Mouse (Mus musculus): ENCODE results near the gene Abhd10. TPM values are rescaled to one million over a fixed set of nuclear protein-coding genes. Genes with fewer than 3 reads are reported as not detected.

Gene Abhd10
- polyA plus RNA-seq, 1 experiment = 9.3 TPM

DNA sequence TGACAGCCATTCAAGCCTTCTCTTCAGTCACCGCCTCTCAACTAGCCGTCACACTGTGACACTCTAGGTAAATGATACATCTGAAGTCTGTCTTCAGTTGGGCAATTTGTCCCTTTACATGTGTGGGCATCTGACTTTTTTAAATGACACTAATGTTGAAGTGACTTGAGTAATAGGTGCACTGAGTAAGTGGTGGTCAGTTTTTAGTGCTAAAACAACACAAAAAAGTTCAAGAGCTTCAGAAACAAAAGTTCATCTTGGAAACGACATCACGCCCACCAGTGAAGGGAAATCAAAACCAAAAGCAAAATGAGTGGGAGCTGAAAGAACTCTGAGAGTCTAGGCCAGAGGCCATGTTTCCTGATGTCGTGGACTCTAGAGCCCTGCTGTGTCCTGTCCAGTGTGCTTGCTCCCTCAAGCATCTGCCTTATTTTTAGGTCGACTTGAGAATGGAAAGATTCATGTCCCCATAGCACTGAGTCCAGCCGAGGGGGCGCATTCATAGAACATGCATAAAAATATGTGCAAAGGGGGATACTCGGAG, 16.0 kb upstream of the Abhd10 start:
- H3K4me3 ChIP-seq (ENCODE audit: control insufficient read depth, low read depth, low read length) = no peak overlapping the region
- no peak for TF ChIP-seq CTCF (IDR thresholded peaks at IDR 0.05; ENCODE audit: control insufficient read depth, insufficient read depth, insufficient replicate concordance, low read depth, low read length)
- TF ChIP-seq POLR2A (IDR thresholded peaks at IDR 0.05; ENCODE audit: control insufficient read depth, low read depth, low read length) = no peak
- H3K4me1 ChIP-seq (ENCODE audit: control insufficient read depth, insufficient read depth, low read length) = peaks cover 7% of the 10 kb centered on the region
- H3K36me3 ChIP-seq (ENCODE audit: control insufficient read depth, insufficient read depth, low read length) = no peaks in the 10 kb centered on the region
- H3K27ac ChIP-seq (ENCODE audit: control insufficient read depth, insufficient read depth, low read depth, low read length) = no peak overlapping the region
- H3K27me3 ChIP-seq (ENCODE audit: control insufficient read depth, insufficient read depth, low read length) = no peaks in the 10 kb centered on the region

DNA sequence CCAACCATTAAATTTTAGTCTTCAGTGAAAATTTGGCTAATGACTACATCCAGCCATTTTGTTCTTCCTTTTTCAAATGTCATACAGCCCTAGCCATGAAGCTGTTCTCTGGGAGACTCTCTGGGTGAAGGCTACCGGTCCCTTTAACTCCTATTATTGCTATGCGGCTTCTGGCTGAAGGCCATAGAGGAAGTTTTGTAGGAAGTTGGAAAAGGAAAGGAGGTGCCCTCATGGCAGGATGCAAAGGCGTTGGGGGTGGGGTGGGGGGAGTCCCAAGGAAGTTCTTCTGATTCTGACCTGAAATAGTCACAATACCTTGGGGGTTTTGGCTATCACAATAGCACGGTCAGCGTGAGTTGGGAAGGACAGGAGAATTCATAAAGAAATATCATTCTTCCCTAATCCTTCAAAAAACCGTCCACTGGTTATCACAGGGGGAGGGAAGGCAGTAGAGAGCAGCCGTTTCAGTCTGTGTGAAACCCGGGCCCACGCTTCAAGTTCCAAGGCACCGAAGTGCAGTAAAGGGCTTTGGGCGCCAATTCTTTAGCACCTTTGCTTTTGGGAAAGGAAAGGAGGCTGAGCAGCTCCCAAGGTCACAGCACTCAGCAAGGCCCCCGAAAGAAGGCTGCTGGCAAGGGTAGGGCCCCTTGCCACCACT, 14.8 kb upstream of the Abhd10 start:
- TF ChIP-seq CTCF (IDR thresholded peaks at IDR 0.05; ENCODE audit: control insufficient read depth, insufficient read depth, insufficient replicate concordance, low read depth, low read length) (no peak), POLR2A (IDR thresholded peaks at IDR 0.05; ENCODE audit: control insufficient read depth, low read depth, low read length) (no peak)
- no peaks in the 10 kb centered on the region for H3K36me3 ChIP-seq (ENCODE audit: control insufficient read depth, insufficient read depth, low read length)
- no peak overlapping the region for H3K4me3 ChIP-seq (ENCODE audit: control insufficient read depth, low read depth, low read length)
- H3K27ac ChIP-seq (ENCODE audit: control insufficient read depth, insufficient read depth, low read depth, low read length) = no peak overlapping the region
- no peaks in the 10 kb centered on the region for H3K27me3 ChIP-seq (ENCODE audit: control insufficient read depth, insufficient read depth, low read length)
- peaks cover 7% of the 10 kb centered on the region for H3K4me1 ChIP-seq (ENCODE audit: control insufficient read depth, insufficient read depth, low read length)

DNA sequence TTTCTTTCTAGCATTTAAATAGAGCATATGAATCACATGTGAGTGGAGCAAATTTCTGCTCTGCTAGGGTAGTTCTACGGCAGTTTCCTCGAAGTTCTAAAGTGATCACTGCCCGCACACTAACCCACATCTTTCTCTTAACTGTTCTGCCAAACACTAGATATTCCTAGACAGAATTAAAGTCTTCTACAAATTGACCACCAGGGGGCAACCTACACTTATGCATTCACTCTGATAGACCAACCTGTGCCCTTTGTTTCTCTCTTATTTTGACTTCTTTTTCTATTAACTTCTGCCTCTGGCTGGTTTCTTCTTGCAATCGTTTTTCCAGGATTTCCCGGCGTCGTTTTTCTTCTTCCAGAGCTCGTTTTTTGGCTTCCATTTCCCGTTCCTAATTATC, 14.1 kb upstream of the Abhd10 start:
- H3K4me3 ChIP-seq (ENCODE audit: control insufficient read depth, low read depth, low read length) = no peak overlapping the region
- no peaks in the 10 kb centered on the region for H3K36me3 ChIP-seq (ENCODE audit: control insufficient read depth, insufficient read depth, low read length)
- no peak for TF ChIP-seq POLR2A (IDR thresholded peaks at IDR 0.05; ENCODE audit: control insufficient read depth, low read depth, low read length)
- TF ChIP-seq CTCF (IDR thresholded peaks at IDR 0.05; ENCODE audit: control insufficient read depth, insufficient read depth, insufficient replicate concordance, low read depth, low read length) = no peak
- H3K27ac ChIP-seq (ENCODE audit: control insufficient read depth, insufficient read depth, low read depth, low read length) = no peak overlapping the region
- peaks cover 7% of the 10 kb centered on the region for H3K4me1 ChIP-seq (ENCODE audit: control insufficient read depth, insufficient read depth, low read length)
- H3K27me3 ChIP-seq (ENCODE audit: control insufficient read depth, insufficient read depth, low read length) = no peaks in the 10 kb centered on the region

DNA sequence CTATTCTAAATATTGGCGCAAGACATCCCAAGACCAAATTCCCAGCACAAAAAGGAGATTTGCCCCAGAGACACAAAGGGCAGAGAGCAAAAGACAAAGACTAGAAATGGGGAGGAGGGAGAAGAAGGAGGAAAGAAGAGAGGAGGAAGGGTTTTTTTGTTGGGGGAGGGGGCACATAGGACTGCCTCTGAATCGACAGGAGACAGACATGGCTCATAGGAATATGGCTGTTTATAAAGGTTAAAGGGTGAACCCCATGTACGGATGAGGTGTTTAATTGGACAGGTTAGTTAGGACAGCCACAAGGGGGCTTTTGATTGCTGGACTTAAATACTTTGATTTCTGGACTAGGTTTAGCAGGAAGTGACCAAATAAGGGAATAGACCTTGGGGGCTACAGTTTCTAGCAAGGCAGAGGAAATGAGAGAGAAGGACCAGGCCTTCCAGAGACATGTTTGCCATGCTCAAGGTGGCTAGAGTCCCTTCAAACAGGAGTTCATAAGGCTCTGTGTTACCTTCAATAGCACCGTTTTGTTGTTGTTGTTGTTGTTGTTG, 913 bp upstream of the Abhd10 start:
- Histone ChIP-seq H3K4me1 (ENCODE audit: control insufficient read depth, insufficient read depth, low read length) (peaks cover 2% of the 10 kb centered on the region; the same call in 1 of the 2 replicates), H3K27ac (ENCODE audit: control insufficient read depth, insufficient read depth, low read depth, low read length) (no peak overlapping the region), H3K4me3 (ENCODE audit: control insufficient read depth, low read depth, low read length) (no peak overlapping the region), H3K27me3 (ENCODE audit: control insufficient read depth, insufficient read depth, low read length) (no peaks in the 10 kb centered on the region), H3K36me3 (ENCODE audit: control insufficient read depth, insufficient read depth, low read length) (no peaks in the 10 kb centered on the region)
- TF ChIP-seq POLR2A (IDR thresholded peaks at IDR 0.05; ENCODE audit: control insufficient read depth, low read depth, low read length) = no peak
- TF ChIP-seq CTCF (IDR thresholded peaks at IDR 0.05; ENCODE audit: control insufficient read depth, insufficient read depth, insufficient replicate concordance, low read depth, low read length) = no peak

DNA sequence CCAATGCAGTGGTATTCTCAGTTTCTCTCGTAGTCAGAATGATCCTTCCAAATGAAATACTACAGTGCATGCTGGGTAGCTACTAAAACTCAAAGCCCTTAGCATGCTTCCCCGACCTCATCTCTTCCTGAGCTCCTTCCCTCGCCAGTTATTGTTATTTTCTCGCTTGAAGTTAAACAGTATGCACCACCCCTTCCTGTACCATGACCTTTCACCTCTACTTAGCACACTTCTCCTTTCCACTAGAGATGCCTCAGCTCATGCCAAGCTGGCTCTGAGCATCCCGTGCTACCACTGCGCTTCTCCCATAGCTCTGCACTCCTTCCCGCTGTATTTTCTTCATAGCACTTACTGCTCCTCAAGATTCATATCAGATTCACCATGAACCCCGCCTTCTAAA, 4.9 kb downstream of the Abhd10 start:
- Histone ChIP-seq H3K4me1 (ENCODE audit: control insufficient read depth, insufficient read depth, low read length) (no peaks in the 10 kb centered on the region), H3K27me3 (ENCODE audit: control insufficient read depth, insufficient read depth, low read length) (no peaks in the 10 kb centered on the region), H3K4me3 (ENCODE audit: control insufficient read depth, low read depth, low read length) (no peak overlapping the region), H3K36me3 (ENCODE audit: control insufficient read depth, insufficient read depth, low read length) (peaks cover 1% of the 10 kb centered on the region; the same call in 1 of the 2 replicates), H3K27ac (ENCODE audit: control insufficient read depth, insufficient read depth, low read depth, low read length) (no peak overlapping the region)
- TF ChIP-seq POLR2A (IDR thresholded peaks at IDR 0.05; ENCODE audit: control insufficient read depth, low read depth, low read length) = no peak
- TF ChIP-seq CTCF (IDR thresholded peaks at IDR 0.05; ENCODE audit: control insufficient read depth, insufficient read depth, insufficient replicate concordance, low read depth, low read length) = no peak

DNA sequence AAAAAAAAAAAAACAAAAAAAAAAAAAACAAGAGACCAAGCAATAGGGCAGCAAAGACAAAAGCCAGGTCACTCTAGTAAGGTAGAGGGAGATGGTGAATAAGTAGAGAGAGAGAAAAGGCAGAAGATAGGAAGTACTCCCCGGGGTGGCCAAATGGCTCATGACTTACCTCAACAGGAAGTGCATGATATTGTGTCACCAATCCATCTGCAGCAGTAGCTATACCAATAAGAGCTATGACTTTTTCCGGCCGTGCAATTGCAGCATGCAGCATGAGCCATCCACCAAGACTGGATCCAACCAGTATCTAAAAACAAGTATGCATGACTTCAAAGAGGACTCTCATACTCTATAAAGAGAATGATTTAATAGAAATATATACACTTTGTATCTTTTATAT, 6.0 kb downstream of the Abhd10 start:
- H3K4me1 ChIP-seq (ENCODE audit: control insufficient read depth, insufficient read depth, low read length) = no peaks in the 10 kb centered on the region
- no peak overlapping the region for H3K4me3 ChIP-seq (ENCODE audit: control insufficient read depth, low read depth, low read length)

DNA sequence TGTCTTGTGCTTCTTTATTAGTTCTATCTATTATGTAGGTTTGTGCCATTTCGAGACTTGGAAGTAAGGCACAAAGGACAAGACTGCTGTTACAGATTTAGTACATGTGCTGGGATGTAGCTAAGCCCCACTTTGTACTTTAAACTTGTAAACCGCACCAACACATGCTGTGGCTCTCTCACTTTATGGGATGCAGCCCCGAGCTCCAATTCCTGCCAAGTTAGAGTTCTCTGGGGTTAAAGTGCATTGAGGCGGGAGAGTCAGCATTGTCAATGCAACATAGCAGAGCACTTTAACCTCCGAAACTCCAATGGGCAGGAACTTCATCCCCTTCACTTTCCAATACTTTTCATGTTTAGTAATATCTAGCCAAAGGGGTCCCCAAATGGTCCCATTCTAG, 13.6 kb downstream of the Abhd10 start:
- no peaks in the 10 kb centered on the region; the same call in 1 of the 2 replicates for H3K36me3 ChIP-seq (ENCODE audit: control insufficient read depth, insufficient read depth, low read length)
- peaks cover 7% of the 10 kb centered on the region for H3K4me1 ChIP-seq (ENCODE audit: control insufficient read depth, insufficient read depth, low read length)
- TF ChIP-seq CTCF (IDR thresholded peaks at IDR 0.05; ENCODE audit: control insufficient read depth, insufficient read depth, insufficient replicate concordance, low read depth, low read length) = no peak
- TF ChIP-seq POLR2A (IDR thresholded peaks at IDR 0.05; ENCODE audit: control insufficient read depth, low read depth, low read length) = no peak
- H3K27me3 ChIP-seq (ENCODE audit: control insufficient read depth, insufficient read depth, low read length) = no peaks in the 10 kb centered on the region; the same call in 1 of the 2 replicates
- no peak overlapping the region for H3K27ac ChIP-seq (ENCODE audit: control insufficient read depth, insufficient read depth, low read depth, low read length)
- H3K4me3 ChIP-seq (ENCODE audit: control insufficient read depth, low read depth, low read length) = no peak overlapping the region

More for the DNA sequence above, 6.0 kb downstream of the Abhd10 start:
- TF ChIP-seq CTCF (IDR thresholded peaks at IDR 0.05; ENCODE audit: control insufficient read depth, insufficient read depth, insufficient replicate concordance, low read depth, low read length) (no peak), POLR2A (IDR thresholded peaks at IDR 0.05; ENCODE audit: control insufficient read depth, low read depth, low read length) (no peak)
- H3K27ac ChIP-seq (ENCODE audit: control insufficient read depth, insufficient read depth, low read depth, low read length) = no peak overlapping the region
- peaks cover 1% of the 10 kb centered on the region; the same call in 1 of the 2 replicates for H3K36me3 ChIP-seq (ENCODE audit: control insufficient read depth, insufficient read depth, low read length)
- no peaks in the 10 kb centered on the region for H3K27me3 ChIP-seq (ENCODE audit: control insufficient read depth, insufficient read depth, low read length)
